Mouse (Mus musculus) layer of hippocampus, postnatal 36 days (tissue): ENCODE data around the gene Plrg1. TPM values are rescaled to one million over a fixed set of nuclear protein-coding genes. Genes with fewer than 3 reads are reported as not detected.

ENCODE experiments used
- DNase-seq, 2 experiments: peaks; one replicate each; pipeline ENCODE4 v3.0.0; 2022
- total RNA-seq, 2 experiments: library from RNA; stranded (reverse); gene quantifications; 2 replicates each; pipeline ENCODE4 v1.2.3; 2021

Plrg1 gene
- total RNA-seq, 2 experiments from 2014 or later, result 47.2 to 50.8 TPM

- no peak for DNase-seq
Observed at GRCm38 (mm10) chr3:83053126-83053525, 2.2 kb upstream of the Plrg1 start.

- peak in 1 of 2 experiments; percentile 26 for DNase-seq
Observed at GRCm38 (mm10) chr3:83053758-83054157, 1.6 kb upstream of the Plrg1 start.

GRCm38 (mm10) chr3:83054759-83055158 lies 563 bp upstream of the Plrg1 start:
- no peak for DNase-seq

- no peak for DNase-seq
Observed at GRCm38 (mm10) chr3:83057046-83057445, 1.7 kb downstream of the Plrg1 start.

- no peak for DNase-seq
Observed at GRCm38 (mm10) chr3:83067920-83068319, 12.6 kb downstream of the Plrg1 start.

GRCm38 (mm10) chr3:83068869-83069268 lies 13.5 kb downstream of the Plrg1 start:
- DNase-seq, result no peak

GRCm38 (mm10) chr3:83070231-83070630 lies 14.9 kb downstream of the Plrg1 start:
- no peak for DNase-seq

GRCm38 (mm10) chr3:83076563-83076962 lies 21.2 kb downstream of the Plrg1 start:
- no peak for DNase-seq

- peak; percentile 16 to 35 for DNase-seq
Observed at GRCm38 (mm10) chr3:83080567-83081055, 25.3 kb downstream of the Plrg1 start.

- no peak for DNase-seq
Observed at GRCm38 (mm10) chr3:83097586-83097985, 42.3 kb downstream of the Plrg1 start.

- DNase-seq, result peak in 1 of 2 experiments; percentile 16
Observed at GRCm38 (mm10) chr3:83098546-83099034, 43.3 kb downstream of the Plrg1 start.

GRCm38 (mm10) chr3:83099139-83099538 lies 43.8 kb downstream of the Plrg1 start:
- no peak for DNase-seq

GRCm38 (mm10) chr3:83099651-83100050 lies 44.3 kb downstream of the Plrg1 start:
- DNase-seq, result no peak

GRCm38 (mm10) chr3:83102286-83102685 lies 47.0 kb downstream of the Plrg1 start:
- DNase-seq, result no peak

- DNase-seq, result no peak
Observed at GRCm38 (mm10) chr3:83110163-83110562, 54.8 kb downstream of the Plrg1 start.

GRCm38 (mm10) chr3:83111485-83112261 lies 56.4 kb downstream of the Plrg1 start:
- no peak for DNase-seq

- DNase-seq, result no peak
Observed at GRCm38 (mm10) chr3:83112869-83113268, 57.5 kb downstream of the Plrg1 start.

- DNase-seq, result no peak
Observed at GRCm38 (mm10) chr3:83114946-83115345, 59.6 kb downstream of the Plrg1 start.

- DNase-seq, result no peak
Observed at GRCm38 (mm10) chr3:83117592-83117991, 62.3 kb downstream of the Plrg1 start.

Other genes with a start within 250 kb of the Plrg1 start
- 1 to 10 TPM in 1 of 2 experiments, under 1 TPM in 1; 0.80 to 1.0 TPM for gene Rbm46, start 179.0 kb upstream of the Plrg1 start, total RNA-seq
- gene Lrat, start 151.5 kb upstream of the Plrg1 start, total RNA-seq, result not detected
- not detected for gene Fgg, start 47.8 kb upstream of the Plrg1 start, total RNA-seq
- gene Fga, start 29.4 kb upstream of the Plrg1 start, total RNA-seq, result not detected
- gene Fgb, start 5.7 kb upstream of the Plrg1 start, total RNA-seq, result not detected
- gene Dchs2, start 72.4 kb downstream of the Plrg1 start, total RNA-seq, result 1 to 10 TPM; 3.5 to 3.7 TPM